ENCODE assay signal across 25 mouse cellular contexts in genomic region chr4:118500792-118501191, GRCm38 (mm10). TPM values are rescaled to one million over a fixed set of nuclear protein-coding genes. Genes with fewer than 3 reads are reported as not detected.
DNase-seq lines count a peak whose midpoint lies in the region; ATAC-seq and TF ChIP-seq lines count a peak whose summit lies in the region.
"Had no signal": no experiment of that assay in that cellular context is flagged by ENCODE, and none has a peak within 500 bp of the region (broad histone marks: within the 10 kb centered on the region; RNA-seq: fewer than 3 reads in every experiment).

No protein-coding gene starts in this region.

- TF ChIP-seq EP300 in lung, postnatal 0 days (IDR thresholded peaks at IDR 0.05): no peak

- H3K4me2 ChIP-seq in kidney, embryonic 15.5 days: no peak overlapping the region
- H3K4me2 ChIP-seq in lung, postnatal 0 days (replicated peaks; ENCODE audit: low read depth, low read length): no peak overlapping the region
- H3K4me2 ChIP-seq: embryonic facial prominence, embryonic 15.5 days; forebrain, embryonic 15.5 days; hindbrain, embryonic 15.5 days; limb, embryonic 15.5 days; midbrain, embryonic 12.5 days; stomach, embryonic 15.5 days had no signal

- no peaks in the 10 kb centered on the region for H3K27me3 ChIP-seq in kidney, embryonic 15.5 days
- H3K27me3 ChIP-seq in lung, postnatal 0 days (replicated peaks; ENCODE audit: insufficient read depth, low read length): no peaks in the 10 kb centered on the region
- H3K27me3 ChIP-seq: embryonic facial prominence, embryonic 15.5 days; forebrain, embryonic 15.5 days; hindbrain, embryonic 15.5 days; limb, embryonic 15.5 days; midbrain, embryonic 12.5 days; stomach, embryonic 15.5 days had no signal

- no peak overlapping the region for H3K9ac ChIP-seq in kidney, embryonic 15.5 days
- H3K9ac ChIP-seq in lung, postnatal 0 days (replicated peaks; ENCODE audit: low read depth): no peak overlapping the region
- H3K9ac ChIP-seq: embryonic facial prominence, embryonic 15.5 days; forebrain, embryonic 15.5 days; hindbrain, embryonic 15.5 days; limb, embryonic 15.5 days; midbrain, embryonic 12.5 days; stomach, embryonic 15.5 days had no signal

- TF ChIP-seq POLR2A in lung, adult 2 months (IDR thresholded peaks at IDR 0.05; ENCODE audit: borderline replicate concordance, extremely low read depth, low read depth, low read length): no peak

- H3K4me1 ChIP-seq in kidney, embryonic 15.5 days: no peaks in the 10 kb centered on the region
- no peaks in the 10 kb centered on the region for H3K4me1 ChIP-seq in lung, postnatal 0 days (ENCODE audit: insufficient read depth, low read depth, low read length)
- H3K4me1 ChIP-seq in lung, adult 2 months (ENCODE audit: control insufficient read depth, insufficient read depth, low read length): peaks cover 6% of the 10 kb centered on the region
- H3K4me1 ChIP-seq: embryonic facial prominence, embryonic 15.5 days; forebrain, embryonic 15.5 days; hindbrain, embryonic 15.5 days; limb, embryonic 15.5 days; midbrain, embryonic 12.5 days; stomach, embryonic 15.5 days had no signal

- H3K36me3 ChIP-seq in kidney, embryonic 15.5 days: no peaks in the 10 kb centered on the region
- no peaks in the 10 kb centered on the region for H3K36me3 ChIP-seq in lung, postnatal 0 days (ENCODE audit: insufficient read depth, low read length)
- H3K36me3 ChIP-seq: embryonic facial prominence, embryonic 15.5 days; forebrain, embryonic 15.5 days; hindbrain, embryonic 15.5 days; limb, embryonic 15.5 days; midbrain, embryonic 12.5 days; stomach, embryonic 15.5 days had no signal

- H3K9me3 ChIP-seq in kidney, embryonic 15.5 days (replicated peaks): no peaks in the 10 kb centered on the region
- no peaks in the 10 kb centered on the region for H3K9me3 ChIP-seq in lung, postnatal 0 days (ENCODE audit: low read length)
- H3K9me3 ChIP-seq: embryonic facial prominence, embryonic 15.5 days; forebrain, embryonic 15.5 days; hindbrain, embryonic 15.5 days; midbrain, embryonic 12.5 days; stomach, embryonic 15.5 days had no signal

- H3K4me3 ChIP-seq in kidney, embryonic 15.5 days (replicated peaks): no peak overlapping the region
- H3K4me3 ChIP-seq in lung, postnatal 0 days (ENCODE audit: low read depth, low read length): no peak overlapping the region
- no peak overlapping the region for H3K4me3 ChIP-seq in lung, adult 2 months (replicated peaks; ENCODE audit: extremely low read depth, low read depth, low read length)
- H3K4me3 ChIP-seq: embryonic facial prominence, embryonic 15.5 days; forebrain, embryonic 15.5 days; hindbrain, embryonic 15.5 days; limb, embryonic 15.5 days; midbrain, embryonic 12.5 days; stomach, embryonic 15.5 days had no signal

- WGBS in kidney, embryonic 15.5 days: 57% methylated on average over 9 of the region's 9 CpGs
- WGBS in lung, postnatal 0 days: 61% methylated on average over 9 of the region's 9 CpGs
- 55% methylated on average over 9 of the region's 9 CpGs for WGBS in lung, adult 2 months

- DNase-seq in adrenal gland, postnatal 36 days: peak; percentile 5 to 32
- DNase-seq in adrenal gland, postnatal 25 days: no peak
- peak; percentile 64 for DNase-seq in kidney, adult 18-20 months
- no peak for DNase-seq in lung, postnatal 0 days (ENCODE audit: low spot score)
- no peak for DNase-seq in lung, adult 2 months
- DNase-seq in kidney, postnatal 36 days: peak; percentile 69 to 78
- DNase-seq: cerebellum, adult 9-10 months; gastrocnemius, postnatal 10 days; layer of hippocampus, adult 9-11 months; left cerebral cortex, postnatal 4 days; thymus, postnatal 25 days had no signal

- no peak for TF ChIP-seq CTCF in lung, postnatal 0 days (IDR thresholded peaks at IDR 0.05)
- no peak for TF ChIP-seq CTCF in lung, adult 2 months (IDR thresholded peaks at IDR 0.05; ENCODE audit: insufficient read depth, low read length)

- H3K27ac ChIP-seq in kidney, embryonic 15.5 days: no peak overlapping the region
- H3K27ac ChIP-seq in lung, postnatal 0 days (ENCODE audit: low read length): no peak overlapping the region
- H3K27ac ChIP-seq: embryonic facial prominence, embryonic 15.5 days; forebrain, embryonic 15.5 days; hindbrain, embryonic 15.5 days; limb, embryonic 15.5 days; midbrain, embryonic 12.5 days; stomach, embryonic 15.5 days had no signal

- no peak for ATAC-seq in kidney, embryonic 15.5 days (replicated peaks; ENCODE audit: low FRiP score)
- peak; percentile 60; the same call in 1 of the 2 replicates for ATAC-seq in lung, postnatal 0 days
- ATAC-seq: activated CD4-positive, CD25-positive, alpha-beta regulatory T cell, adult 4 months; forebrain, embryonic 15.5 days had no signal

RNA-seq across cellular contexts. Expression of gene Tie1, which starts 10.9 kb away (rescaled TPM):
- 10 to 100 TPM; 31.9 to 61.4 TPM for total RNA-seq in adrenal gland, postnatal 36 days (2021)
- total RNA-seq in adrenal gland, postnatal 25 days (2021): 36.3 and 44.4 TPM in 2 replicates
- polyA plus RNA-seq in kidney, embryonic 15.5 days (2015; fragmentation: Nextera tagmentation; extraction: Ambion mirVana): 48.1 and 53.8 TPM in 2 replicates
- 108 and 119 TPM in 2 replicates for polyA plus RNA-seq in lung, postnatal 0 days (2015; fragmentation: Nextera tagmentation; extraction: Ambion mirVana)
- 245 and 308 TPM in 2 replicates for polyA plus RNA-seq in lung, adult 2 months (2012; rRNA removed)
- total RNA-seq: neutrophil, adult 5-6 weeks had no signal
- polyA plus RNA-seq: activated CD4-positive, CD25-positive, alpha-beta regulatory T cell, adult 4 months had no signal

RNA-seq across cellular contexts. Expression of gene 2610528J11Rik, which starts 26.0 kb away (rescaled TPM):
- not detected for total RNA-seq in adrenal gland, postnatal 36 days (2021)
- total RNA-seq in adrenal gland, postnatal 25 days (2021): not detected in 2 replicates
- polyA plus RNA-seq in kidney, embryonic 15.5 days (2015; fragmentation: Nextera tagmentation; extraction: Ambion mirVana): 21.4 and 21.7 TPM in 2 replicates
- polyA plus RNA-seq in lung, postnatal 0 days (2015; fragmentation: Nextera tagmentation; extraction: Ambion mirVana): 23.1 and 23.2 TPM in 2 replicates
- polyA plus RNA-seq in lung, adult 2 months (2012; rRNA removed): 17.0 and 17.7 TPM in 2 replicates
- total RNA-seq: adrenal gland, adult 8-10 months; common myeloid progenitor, adult 5-6 weeks; gastrocnemius, postnatal 10 days; heart, adult 18-20 months; hematopoietic stem cell, adult 5-6 weeks; left cerebral cortex, adult 8-10 months; neutrophil, adult 5-6 weeks had no signal
- polyA plus RNA-seq: activated CD4-positive, CD25-positive, alpha-beta regulatory T cell, adult 4 months; forebrain, embryonic 15.5 days; hindbrain, embryonic 15.5 days had no signal

RNA-seq across cellular contexts. Expression of gene Tmem125, which starts 43.1 kb away (rescaled TPM):
- not detected for total RNA-seq in adrenal gland, postnatal 36 days (2021)
- not detected in 2 replicates for total RNA-seq in adrenal gland, postnatal 25 days (2021)
- 5.6 and 6.7 TPM in 2 replicates for polyA plus RNA-seq in kidney, embryonic 15.5 days (2015; fragmentation: Nextera tagmentation; extraction: Ambion mirVana)
- polyA plus RNA-seq in lung, postnatal 0 days (2015; fragmentation: Nextera tagmentation; extraction: Ambion mirVana): 16.7 and 17.4 TPM in 2 replicates
- 32.4 and 47.5 TPM in 2 replicates for polyA plus RNA-seq in lung, adult 2 months (2012; rRNA removed)
- total RNA-seq: adrenal gland, adult 8-10 months; heart, adult 18-20 months; hematopoietic stem cell, adult 5-6 weeks had no signal
- polyA plus RNA-seq: activated CD4-positive, CD25-positive, alpha-beta regulatory T cell, adult 4 months had no signal

RNA-seq across cellular contexts. Expression of gene Mpl, which starts 43.5 kb away (rescaled TPM):
- total RNA-seq in adrenal gland, postnatal 36 days (2021): under 1 TPM in 1 of 2 experiments, not detected in 1; 0.13 TPM
- not detected in 2 replicates for total RNA-seq in adrenal gland, postnatal 25 days (2021)
- 0.32 and 0.40 TPM in 2 replicates for polyA plus RNA-seq in kidney, embryonic 15.5 days (2015; fragmentation: Nextera tagmentation; extraction: Ambion mirVana)
- polyA plus RNA-seq in lung, postnatal 0 days (2015; fragmentation: Nextera tagmentation; extraction: Ambion mirVana): 1.1 TPM in 2 replicates
- 1.1 and 1.8 TPM in 2 replicates for polyA plus RNA-seq in lung, adult 2 months (2012; rRNA removed)
- total RNA-seq: left cerebral cortex, postnatal 4 days had no signal
- polyA plus RNA-seq: activated CD4-positive, CD25-positive, alpha-beta regulatory T cell, adult 4 months had no signal

Comparison
In these comparisons a context has a peak if more than half of its experiments do, and no peak if none do; other contexts are left out.
1. DNase-seq: peak in adrenal gland, postnatal 36 days (2 of 2), kidney, adult 18-20 months (single experiment) and kidney, postnatal 36 days (2 of 2); none in adrenal gland, postnatal 25 days (single experiment), lung, postnatal 0 days (single experiment) and lung, adult 2 months (single experiment).